In the genomic region with DNA sequence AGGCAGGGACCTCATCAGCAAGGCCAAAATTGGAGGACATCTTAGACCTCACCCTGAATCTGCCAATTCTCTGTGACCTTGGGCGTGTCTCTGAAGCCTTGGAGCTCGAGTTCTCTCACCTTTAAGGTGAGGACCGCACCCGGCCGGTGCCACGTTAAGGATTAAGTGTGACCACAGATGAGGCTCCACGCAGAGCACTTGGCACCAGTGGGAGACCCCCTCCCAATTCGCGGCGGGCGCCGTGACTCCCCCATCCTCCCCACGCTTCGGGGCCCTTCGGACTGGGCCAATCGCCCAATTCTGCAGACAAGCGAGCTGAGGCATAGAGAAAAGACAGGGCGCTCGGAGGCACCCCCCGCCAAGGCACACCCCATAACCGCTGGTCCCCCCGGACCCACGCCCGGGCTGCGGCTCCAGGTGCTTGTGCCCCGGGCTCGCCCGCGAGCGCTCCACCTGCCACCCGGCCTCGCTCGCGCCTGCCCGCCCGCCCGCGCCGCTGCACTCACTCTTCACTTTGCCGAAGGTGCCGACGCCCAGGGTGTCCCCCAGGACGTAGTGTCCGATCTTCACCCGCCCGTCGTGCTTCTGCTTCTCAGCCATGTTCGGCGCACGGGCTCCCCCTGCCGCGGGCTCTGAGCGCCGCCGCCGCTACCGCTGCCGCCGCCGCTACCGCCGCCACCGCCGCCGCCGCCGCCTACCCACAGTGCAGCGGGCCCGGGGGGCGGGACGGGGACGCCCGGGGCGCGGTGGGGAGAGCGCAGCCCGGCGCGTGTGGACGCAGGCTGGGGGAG, we compare ENCODE assay signal across 8 mouse cellular contexts. TPM values are rescaled to one million over a fixed set of nuclear protein-coding genes. Genes with fewer than 3 reads are reported as not detected.
A peak's percentile ranks its signal among the peaks of the same experiment; 100 is the strongest.
DNase-seq lines count a peak whose midpoint lies in the region; ATAC-seq and TF ChIP-seq lines count a peak whose summit lies in the region.

A gene (minus strand): TSS at position 692 of the 791 bp plus-strand sequence.

- no peak; the same call in 1 of the 2 replicates for TF ChIP-seq POLR2A in heart, adult 2 months (IDR thresholded peaks at IDR 0.05; ENCODE audit: insufficient read depth, low read depth, low read length)
- no peak for TF ChIP-seq POLR2A in kidney, adult 2 months (IDR thresholded peaks at IDR 0.05; ENCODE audit: low read depth, low read length)

- intact Hi-C loops in heart, adult 2 months (cut with DNase I), result loop anchor here (5.0 kb wide), 1 partner anchor 77 kb away; no protein-coding TSS in a partner anchor

- peaks cover 41% of the 10 kb centered on the region for H3K27me3 ChIP-seq in embryonic facial prominence, embryonic 10.5 days (replicated peaks; ENCODE audit: low read depth, poor library complexity, severe bottlenecking)
- no peaks in the 10 kb centered on the region for H3K27me3 ChIP-seq in heart, adult 2 months (ENCODE audit: control insufficient read depth, insufficient read depth, low read length)
- H3K27me3 ChIP-seq in kidney, adult 2 months (replicated peaks; ENCODE audit: control insufficient read depth, insufficient read depth, low read length), result no peaks in the 10 kb centered on the region
- H3K27me3 ChIP-seq in limb, embryonic 11.5 days (ENCODE audit: control insufficient read depth, insufficient read depth, low read length), result peaks cover 6% of the 10 kb centered on the region
- peaks cover 5% of the 10 kb centered on the region for H3K27me3 ChIP-seq in midbrain, embryonic 11.5 days (ENCODE audit: control insufficient read depth, insufficient read depth, low read length)

- WGBS in embryonic facial prominence, embryonic 10.5 days, result under 1% methylated on average over 80 of the region's 80 CpGs
- WGBS in heart, adult 2 months, result under 1% methylated on average over 76 of the region's 80 CpGs
- WGBS in kidney, adult 2 months, result 2% methylated on average over 79 of the region's 80 CpGs
- 1% methylated on average over 79 of the region's 80 CpGs for WGBS in limb, embryonic 11.5 days
- under 1% methylated on average over 77 of the region's 80 CpGs for WGBS in midbrain, embryonic 11.5 days

- H3K4me1 ChIP-seq in embryonic facial prominence, embryonic 10.5 days, result peaks cover 21% of the 10 kb centered on the region
- H3K4me1 ChIP-seq in heart, adult 2 months (ENCODE audit: control insufficient read depth, insufficient read depth, low read length), result peaks cover 2% of the 10 kb centered on the region; the same call in 1 of the 2 replicates
- H3K4me1 ChIP-seq in kidney, adult 2 months (ENCODE audit: control insufficient read depth, insufficient read depth, low read length), result peaks cover 20% of the 10 kb centered on the region
- peaks cover 4% of the 10 kb centered on the region; the same call in 1 of the 2 replicates for H3K4me1 ChIP-seq in limb, embryonic 11.5 days (ENCODE audit: control insufficient read depth, insufficient read depth, low read length)
- peaks cover 9% of the 10 kb centered on the region for H3K4me1 ChIP-seq in midbrain, embryonic 11.5 days (ENCODE audit: control insufficient read depth, insufficient read depth, low read length)

- H3K4me3 ChIP-seq in embryonic facial prominence, embryonic 10.5 days, result peak within 1 kb of the TSS; percentile 82
- peak within 1 kb of the TSS; percentile 88 for H3K4me3 ChIP-seq in heart, adult 2 months
- peak within 1 kb of the TSS; percentile 92 for H3K4me3 ChIP-seq in kidney, adult 2 months (ENCODE audit: insufficient read depth, low read depth, low read length)
- peak within 1 kb of the TSS; percentile 60 for H3K4me3 ChIP-seq in limb, embryonic 11.5 days (ENCODE audit: low read depth, low read length)
- peak within 1 kb of the TSS; percentile 74 for H3K4me3 ChIP-seq in midbrain, embryonic 11.5 days (ENCODE audit: low read depth, low read length)

- peak; percentile 81; the same call in 1 of the 2 replicates for ATAC-seq in limb, embryonic 11.5 days (ENCODE audit: insufficient number of reproducible peaks, low FRiP score, low TSS enrichment, low read depth)
- ATAC-seq in midbrain, embryonic 11.5 days (ENCODE audit: low FRiP score), result peak; percentile 91

- peak; percentile 52 for TF ChIP-seq CTCF in heart, adult 2 months (IDR thresholded peaks at IDR 0.05)
- no peak for TF ChIP-seq CTCF in kidney, adult 2 months (conservative IDR thresholded peaks at IDR 0.05; ENCODE audit: insufficient read depth, insufficient read length, low read depth, low read length)

- H3K79me2 ChIP-seq in heart, adult 2 months (replicated peaks; ENCODE audit: control insufficient read depth, insufficient read depth, low read length), result no peaks in the 10 kb centered on the region

- H3K9ac ChIP-seq in heart, adult 2 months (ENCODE audit: low read depth, low read length), result peak within 1 kb of the TSS; percentile 96
- H3K9ac ChIP-seq in limb, embryonic 11.5 days (ENCODE audit: low read length), result peak within 1 kb of the TSS; percentile 75
- peak within 1 kb of the TSS; percentile 88 for H3K9ac ChIP-seq in midbrain, embryonic 11.5 days (ENCODE audit: low read length)

- peak within 1 kb of the TSS; percentile 85 for H3K27ac ChIP-seq in embryonic facial prominence, embryonic 10.5 days (replicated peaks)
- peak within 1 kb of the TSS; percentile 92 for H3K27ac ChIP-seq in heart, adult 2 months
- H3K27ac ChIP-seq in kidney, adult 2 months (ENCODE audit: insufficient read depth, low read depth, low read length), result peak within 1 kb of the TSS; percentile 92
- no peak within 1 kb of the TSS for H3K27ac ChIP-seq in limb, embryonic 11.5 days (replicated peaks; ENCODE audit: low read depth, low read length)
- no peak within 1 kb of the TSS; the same call in 1 of the 2 replicates for H3K27ac ChIP-seq in midbrain, embryonic 11.5 days (ENCODE audit: low read depth, low read length)

- H3K4me2 ChIP-seq in limb, embryonic 11.5 days (ENCODE audit: low read depth, severe bottlenecking), result peak within 1 kb of the TSS; percentile 98
- peak within 1 kb of the TSS; percentile 91 for H3K4me2 ChIP-seq in midbrain, embryonic 11.5 days

- peak; percentile 91 for DNase-seq in adrenal gland, postnatal 14 days
- peak; percentile 79 for DNase-seq in embryonic facial prominence, embryonic 10.5 days (ENCODE audit: low spot score)
- peak; percentile 87 to 90 for DNase-seq in heart, adult 2 months
- peak; percentile 82 for DNase-seq in kidney, adult 2 months
- DNase-seq in limb, embryonic 11.5 days (ENCODE audit: low spot score), result peak; percentile 38
- DNase-seq in midbrain, embryonic 11.5 days (ENCODE audit: low spot score, missing footprints), result peak; percentile 94
- DNase-seq in skeletal muscle tissue, adult 2 months (ENCODE audit: low read depth, low spot score), result peak; percentile 84
- peak; percentile 58 for DNase-seq in yolk sac, embryonic 10.5 days (ENCODE audit: low spot score)

- TF ChIP-seq EP300 in heart, adult 2 months (IDR thresholded peaks at IDR 0.05; ENCODE audit: insufficient read depth, low read depth, low read length), result no peak

- H3K36me3 ChIP-seq in embryonic facial prominence, embryonic 10.5 days (replicated peaks), result no peaks in the 10 kb centered on the region
- no peaks in the 10 kb centered on the region for H3K36me3 ChIP-seq in heart, adult 2 months (ENCODE audit: control insufficient read depth, insufficient read depth, low read length)
- no peaks in the 10 kb centered on the region for H3K36me3 ChIP-seq in kidney, adult 2 months (ENCODE audit: control insufficient read depth, insufficient read depth, low read length)
- H3K36me3 ChIP-seq in limb, embryonic 11.5 days (ENCODE audit: control insufficient read depth, insufficient read depth, low read length), result no peaks in the 10 kb centered on the region
- H3K36me3 ChIP-seq in midbrain, embryonic 11.5 days (ENCODE audit: control insufficient read depth, insufficient read depth, low read length), result no peaks in the 10 kb centered on the region

- no peaks in the 10 kb centered on the region for H3K9me3 ChIP-seq in embryonic facial prominence, embryonic 10.5 days
- H3K9me3 ChIP-seq in limb, embryonic 11.5 days (ENCODE audit: control insufficient read depth, low read length), result no peaks in the 10 kb centered on the region
- H3K9me3 ChIP-seq in midbrain, embryonic 11.5 days (ENCODE audit: control insufficient read depth, low read length), result no peaks in the 10 kb centered on the region

RNA-seq across cellular contexts. Expression of the gene that starts here (rescaled TPM):
- total RNA-seq in adrenal gland, postnatal 14 days (2021), result 6.5 and 7.6 TPM in 2 replicates
- polyA plus RNA-seq in embryonic facial prominence, embryonic 10.5 days (2016; fragmentation: Nextera tagmentation; extraction: Ambion mirVana), result 1.1 and 1.3 TPM in 2 replicates
- total RNA-seq in heart, adult 2 months (2021), result 10 to 100 TPM; 76.5 to 84.3 TPM
- polyA plus RNA-seq in heart, adult 2 months (2012; rRNA removed), result 21.6 and 48.2 TPM in 2 replicates
- 23.9 and 25.8 TPM in 2 replicates for polyA plus RNA-seq in kidney, adult 2 months (2012; rRNA removed)
- polyA plus RNA-seq in limb, embryonic 11.5 days (2014; fragmentation: Nextera tagmentation; extraction: Ambion mirVana), result 0.58 and 0.72 TPM in 2 replicates
- polyA plus RNA-seq in midbrain, embryonic 11.5 days (2014; fragmentation: Nextera tagmentation; extraction: Ambion mirVana), result 3.7 and 4.4 TPM in 2 replicates

Comparison
In these comparisons a context has a peak if more than half of its experiments do, and no peak if none do; other contexts are left out.
1. Peak in DNase-seq, ATAC-seq, H3K4me3 ChIP-seq, H3K9ac ChIP-seq and H3K4me2 ChIP-seq in limb, embryonic 11.5 days; RNA of the gene not detected or under 1 TPM.
2. DNase-seq: peak in every context shown above with its lines; median percentile 94 in midbrain, embryonic 11.5 days; 91 in adrenal gland, postnatal 14 days; 88 in heart, adult 2 months; 84 in skeletal muscle tissue, adult 2 months; 82 in kidney, adult 2 months; 79 in embryonic facial prominence, embryonic 10.5 days; 58 in yolk sac, embryonic 10.5 days; 38 in limb, embryonic 11.5 days.
3. H3K27ac ChIP-seq: peak in embryonic facial prominence, embryonic 10.5 days (single experiment), heart, adult 2 months (single experiment) and kidney, adult 2 months (single experiment); none in limb, embryonic 11.5 days (single experiment) and midbrain, embryonic 11.5 days (single experiment).
4. Peak in every context shown above with its lines, with median percentiles within 50 percentile points of each other: H3K4me3 ChIP-seq and H3K9ac ChIP-seq.